Mouse (Mus musculus) fat pad, adult 2 months (tissue): ENCODE data around the gene Dkkl1.
"Not testable (repeated sequence)": the region's sequence is repeated elsewhere in the genome, so short reads cannot be mapped to it uniquely, and the experiment has no call there.

Experiments used
- DNase-seq: peaks from one replicate; pipeline ENCODE4 v3.0.0-alpha.2; 2011; ENCODE audit warnings: low read depth, low spot score; ENCODE audit errors: extremely low read depth

Gene Dkkl1

DNA sequence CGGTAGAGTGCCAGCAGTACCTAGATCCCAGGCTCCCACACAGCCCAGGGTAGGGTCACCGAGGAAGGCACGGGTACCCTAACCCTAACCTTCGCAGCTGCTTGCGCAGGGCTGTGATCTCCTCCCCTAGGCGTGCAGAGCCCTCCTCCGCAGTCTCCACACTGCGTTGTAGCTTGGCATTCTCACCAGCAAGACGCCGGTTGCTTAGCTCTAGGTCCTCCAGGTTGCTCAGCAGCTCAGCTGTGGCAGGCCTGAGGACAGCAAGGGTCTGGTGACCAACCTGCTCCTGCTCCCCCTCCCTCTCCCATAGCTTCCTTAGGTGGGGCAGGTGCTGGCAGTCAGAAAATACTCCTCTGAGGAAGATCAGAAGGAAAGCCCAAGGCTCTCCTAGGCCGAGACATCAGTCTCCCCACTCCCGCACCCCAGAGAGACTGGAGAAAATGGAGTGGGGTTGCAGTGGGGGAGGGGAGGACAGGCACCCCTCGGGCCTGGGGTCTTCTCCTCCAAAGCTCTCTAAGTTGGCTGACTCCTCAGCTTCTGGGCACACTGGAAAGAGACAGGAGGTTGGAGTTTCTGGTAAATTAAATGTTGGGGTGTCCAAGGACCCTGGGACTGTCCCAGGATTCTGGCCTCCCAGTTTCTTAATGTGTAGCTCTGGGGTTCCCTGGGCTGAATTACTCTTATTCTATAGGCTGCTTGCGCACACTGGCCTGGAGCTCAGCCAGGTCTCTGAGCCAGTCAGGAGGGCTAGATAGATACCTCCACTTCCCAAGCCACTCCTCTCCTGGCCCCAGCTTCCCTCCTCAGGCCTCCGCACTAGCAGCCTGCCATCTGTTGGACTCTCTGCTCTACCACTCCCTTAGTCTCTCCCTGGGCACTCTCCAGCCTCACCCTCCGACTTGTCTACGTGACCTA, 17.8 kb downstream of the Dkkl1 start:
- no peak for DNase-seq

DNA sequence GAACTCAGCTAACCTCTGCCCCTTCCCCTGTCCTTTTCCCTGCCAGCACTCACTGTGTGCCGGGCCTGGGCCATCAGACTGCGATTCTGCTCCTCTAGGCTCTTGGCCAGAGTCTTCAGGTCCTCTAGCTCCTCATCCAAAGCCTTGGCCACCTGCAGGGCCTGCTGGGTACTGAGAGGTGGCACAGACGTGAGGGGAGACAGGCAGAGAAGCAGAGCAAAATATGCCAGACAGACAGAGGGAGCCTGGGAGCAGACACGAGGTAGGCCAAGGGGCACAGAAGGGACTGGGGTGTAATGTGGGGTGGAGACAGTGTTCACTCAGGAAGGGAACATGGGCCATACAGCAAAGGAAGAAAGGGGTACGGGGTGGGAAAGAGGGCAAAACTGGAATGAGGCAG, 18.5 kb downstream of the Dkkl1 start:
- DNase-seq: no peak

DNA sequence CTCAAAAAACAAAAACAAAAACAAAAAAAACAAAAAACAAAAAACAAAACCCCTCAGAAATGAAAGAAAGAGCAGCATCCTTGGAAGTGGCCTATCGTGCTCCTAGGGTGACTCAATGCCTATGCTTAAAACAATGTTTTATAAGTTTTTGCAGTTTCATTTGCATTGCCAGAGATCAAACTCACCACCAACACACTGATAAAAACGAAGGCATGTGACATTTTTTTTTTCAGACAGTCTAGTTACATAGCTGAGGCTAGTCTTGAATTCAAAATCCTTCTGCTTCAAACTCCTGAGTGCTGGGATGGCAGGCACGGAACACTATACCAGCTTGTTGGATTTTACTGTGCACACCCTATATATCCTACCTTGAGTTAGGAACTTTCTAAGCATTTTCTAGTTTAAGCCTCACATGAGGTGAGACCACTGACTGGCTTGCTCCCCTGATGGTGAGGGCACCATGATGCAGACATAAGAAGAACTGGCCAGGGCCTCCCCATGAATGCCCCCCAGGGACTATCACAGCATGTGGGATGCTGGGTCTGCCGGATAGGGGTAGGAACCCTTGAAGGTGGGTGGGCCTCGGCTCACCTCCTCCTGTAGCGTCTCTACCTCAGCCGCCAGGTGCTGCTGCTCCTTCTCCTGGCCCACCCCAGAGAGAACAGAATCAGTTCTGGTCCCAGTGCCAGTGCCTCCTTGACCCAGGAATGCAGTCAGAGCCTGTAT, 19.2 kb downstream of the Dkkl1 start:
- no peak for DNase-seq

DNA sequence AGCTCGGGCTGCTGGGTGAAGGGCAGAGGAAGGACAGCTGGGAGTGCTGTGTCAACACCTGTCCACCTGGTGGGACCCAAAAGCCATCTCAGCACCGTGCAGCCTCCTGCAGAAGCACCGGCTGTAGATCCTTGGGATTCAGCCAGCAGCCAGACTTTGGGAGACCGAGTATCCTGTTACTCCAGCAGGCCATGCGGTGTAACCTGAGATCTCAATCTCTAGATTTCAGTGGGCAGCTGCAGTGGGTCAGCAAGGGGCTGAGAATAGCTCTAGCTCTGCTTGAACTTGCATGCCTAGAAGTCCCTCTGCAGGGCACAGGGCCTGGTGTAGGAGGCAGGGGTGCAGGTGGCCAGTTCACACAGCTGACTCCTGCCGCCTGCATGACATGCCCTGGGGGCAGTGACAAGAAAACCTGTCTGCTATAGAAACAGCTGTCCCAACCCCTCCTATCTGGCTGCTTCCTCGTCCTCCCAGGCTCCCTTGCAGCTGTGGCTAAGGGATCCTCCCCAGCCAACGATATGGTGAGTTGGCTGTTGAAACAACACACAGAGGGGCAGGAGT, 20.1 kb downstream of the Dkkl1 start:
- DNase-seq: no peak

DNA sequence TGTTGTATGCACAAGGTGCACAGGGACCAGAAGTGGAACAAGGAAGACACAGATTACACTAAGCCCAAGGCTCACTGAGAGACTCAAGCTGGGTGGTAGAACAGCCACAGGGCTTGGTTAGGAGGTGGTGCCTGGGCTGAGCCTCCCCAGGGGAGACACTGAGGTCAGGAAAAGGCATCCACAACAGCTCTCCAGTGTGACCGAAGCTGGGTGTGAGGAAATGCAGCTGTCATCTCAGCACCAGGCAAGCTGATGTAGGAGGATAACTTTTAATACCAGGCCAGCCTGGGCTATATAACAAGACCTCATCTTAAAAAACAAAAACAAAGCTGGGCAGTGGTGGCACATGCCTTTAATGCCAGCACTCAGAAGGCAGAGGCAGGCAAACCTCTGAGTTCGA, 20.8 kb downstream of the Dkkl1 start:
- no peak for DNase-seq

DNA sequence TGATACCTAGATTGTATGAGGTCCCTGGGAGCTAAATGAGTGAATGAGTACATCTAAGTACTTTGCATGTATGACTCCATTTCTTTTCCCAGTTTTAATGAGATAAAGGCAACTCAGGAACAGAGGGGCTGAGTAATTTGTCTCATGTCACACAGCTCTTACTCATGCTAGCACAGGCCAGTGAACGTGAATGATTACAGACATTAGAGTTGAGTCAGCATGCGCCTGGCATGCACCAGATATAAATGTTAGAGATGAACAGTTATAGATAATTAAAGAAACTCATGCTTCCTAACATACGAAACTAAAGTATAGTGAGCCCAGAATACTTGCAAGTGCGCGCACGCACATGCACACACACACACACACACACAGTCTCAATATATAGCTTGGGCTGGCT, 21.8 kb downstream of the Dkkl1 start:
- DNase-seq: no peak

DNA sequence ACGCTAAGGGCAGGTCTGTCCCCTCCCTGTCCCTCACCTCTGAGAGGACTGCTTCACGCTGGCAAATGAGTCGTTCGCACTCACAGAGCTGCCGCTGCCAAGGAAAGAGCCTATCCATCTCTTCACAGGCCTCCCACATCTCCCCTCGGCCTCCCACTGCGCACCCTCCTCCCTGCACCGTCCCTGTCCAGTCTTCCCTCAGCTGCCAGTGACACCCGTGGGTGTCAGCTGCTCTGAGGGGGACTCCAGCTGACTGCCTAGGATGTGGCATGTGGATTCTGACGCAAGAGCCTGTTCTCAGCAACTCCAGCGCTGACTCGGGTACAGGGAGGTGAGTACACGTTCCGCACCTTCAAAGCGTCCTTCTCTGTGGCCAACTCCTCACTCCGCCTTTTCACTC, 22.3 kb downstream of the Dkkl1 start:
- DNase-seq: no peak

DNA sequence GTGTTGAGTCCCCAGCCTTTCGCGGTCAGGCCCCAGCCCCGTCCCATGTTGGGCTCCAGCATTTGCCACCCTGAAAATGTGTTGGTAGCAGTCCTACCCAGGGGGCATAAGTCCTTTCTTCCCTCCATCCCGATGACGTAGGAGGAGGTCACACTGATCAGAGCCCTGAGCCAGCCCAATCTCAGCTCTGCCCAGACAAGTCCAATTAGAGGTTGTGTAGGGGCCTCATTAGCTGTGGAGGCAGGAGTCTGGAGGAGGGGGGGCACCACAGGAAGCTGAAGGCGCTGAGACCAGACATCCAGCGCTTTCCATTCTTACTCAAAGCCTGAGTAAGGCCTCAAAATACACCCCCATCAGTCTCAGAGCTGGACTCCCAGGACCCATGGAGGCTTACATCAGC, 26.0 kb downstream of the Dkkl1 start:
- no peak for DNase-seq

DNA sequence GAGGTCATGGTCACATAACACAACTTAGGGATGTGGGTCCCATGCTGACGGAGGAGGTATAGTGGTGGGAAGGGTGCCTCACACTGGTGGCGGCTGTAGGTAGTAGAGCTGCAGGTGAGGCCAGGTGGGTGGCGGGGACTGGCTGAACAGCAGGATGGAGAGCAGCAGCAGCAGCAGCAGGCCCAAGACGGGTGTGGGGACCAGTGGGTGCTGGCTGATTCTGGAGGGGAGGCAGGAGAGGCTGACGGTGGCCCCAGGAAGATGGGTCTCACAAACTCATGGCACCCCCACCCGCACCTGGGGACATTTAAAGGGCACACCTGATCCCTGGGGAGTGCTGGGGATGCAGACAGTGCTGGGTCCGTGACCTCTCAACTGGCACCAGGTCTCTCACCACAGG, 28.3 kb downstream of the Dkkl1 start:
- DNase-seq: no peak

DNA sequence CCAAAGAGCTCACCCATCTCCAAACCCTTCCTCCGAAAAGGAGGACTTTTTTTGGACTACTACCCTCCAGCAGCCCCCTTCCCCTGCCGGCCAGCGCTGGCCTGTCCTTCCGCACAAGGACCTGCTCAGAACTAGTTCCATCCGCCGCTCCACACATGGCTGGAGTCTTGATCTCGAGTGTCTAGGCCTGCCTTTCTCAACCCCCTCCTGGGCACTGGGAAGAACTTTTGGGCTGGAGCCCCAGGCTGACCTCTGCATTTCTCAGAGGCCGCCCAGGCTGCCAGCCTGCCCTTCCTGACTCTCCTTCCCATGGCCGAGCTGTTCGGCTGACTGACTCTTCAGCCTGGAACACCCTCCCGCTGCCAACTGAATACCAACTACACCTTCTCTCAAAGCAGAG, 29.3 kb downstream of the Dkkl1 start:
- no peak for DNase-seq

DNA sequence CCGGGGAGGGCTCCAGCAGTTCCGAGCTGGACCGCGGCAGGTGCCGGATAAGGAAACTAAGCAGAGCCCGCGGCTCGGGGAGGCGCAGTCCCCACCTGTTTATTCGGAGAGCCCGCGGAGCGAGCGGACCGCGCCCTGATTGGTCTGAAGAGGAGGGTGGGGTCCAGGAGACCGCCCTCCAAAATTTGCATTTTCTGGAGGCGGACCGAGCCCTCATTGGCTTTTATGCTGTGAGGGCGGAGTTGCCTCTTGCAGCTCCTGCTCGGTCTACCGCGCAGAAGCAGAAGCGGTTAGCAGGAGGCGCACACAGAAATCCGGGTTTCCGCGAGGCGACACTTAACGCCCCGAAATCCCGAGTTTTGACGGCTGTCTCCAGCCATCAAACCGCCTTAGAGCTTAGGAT, 29.7 kb downstream of the Dkkl1 start:
- peak; percentile 43 for DNase-seq

DNA sequence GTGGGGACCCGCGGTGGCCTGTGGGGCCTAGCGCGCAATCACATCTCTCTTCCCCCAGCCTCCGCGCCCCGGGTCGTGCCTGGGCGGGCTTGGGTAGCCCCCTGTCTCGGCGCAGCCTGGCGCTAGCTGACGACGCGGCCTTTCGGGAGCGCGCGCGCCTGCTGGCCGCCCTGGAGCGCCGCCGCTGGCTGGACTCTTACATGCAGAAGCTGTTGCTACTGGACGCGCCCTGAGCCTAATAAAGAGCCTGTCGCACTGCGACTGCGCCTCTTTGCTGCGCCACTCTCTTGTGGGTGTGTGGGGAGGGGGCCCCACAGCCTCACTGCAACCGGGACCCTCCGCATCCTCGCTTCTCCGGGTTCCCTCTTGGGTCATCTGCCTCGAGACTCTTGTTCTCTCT, 30.4 kb downstream of the Dkkl1 start:
- DNase-seq: no peak

DNA sequence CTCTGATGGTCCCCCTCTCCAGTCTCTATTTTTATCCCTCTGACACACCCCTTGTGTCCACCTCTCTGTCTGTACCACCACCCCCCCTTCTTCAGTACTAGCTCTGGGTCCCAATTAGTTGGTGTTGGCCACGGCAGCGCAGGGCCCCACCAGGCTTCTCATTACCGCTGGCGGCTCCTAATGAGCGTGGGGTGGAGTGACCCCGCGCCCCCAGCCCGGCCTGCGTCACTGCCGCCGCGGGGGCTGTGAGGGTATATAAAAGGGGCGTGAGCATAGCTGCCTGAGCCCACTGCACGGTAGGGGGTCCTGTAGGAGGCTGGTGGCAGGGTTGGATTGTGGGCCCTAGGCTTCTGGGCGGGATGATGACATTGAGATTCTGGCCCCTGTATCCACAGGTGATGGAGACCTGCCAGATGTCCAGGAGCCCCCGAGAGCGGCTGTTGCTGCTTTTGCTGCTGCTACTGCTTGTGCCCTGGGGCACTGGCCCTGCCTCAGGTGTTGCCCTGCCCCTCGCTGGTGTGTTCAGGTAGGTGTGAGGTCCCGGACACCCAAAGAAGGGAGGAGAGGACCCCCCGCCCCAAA, 31.0 kb downstream of the Dkkl1 start, which contains the start of gene Pth2:
TSS of gene Pth2 (plus strand) at position 100 of the 582 bp plus-strand sequence.
- no peak for DNase-seq

DNA sequence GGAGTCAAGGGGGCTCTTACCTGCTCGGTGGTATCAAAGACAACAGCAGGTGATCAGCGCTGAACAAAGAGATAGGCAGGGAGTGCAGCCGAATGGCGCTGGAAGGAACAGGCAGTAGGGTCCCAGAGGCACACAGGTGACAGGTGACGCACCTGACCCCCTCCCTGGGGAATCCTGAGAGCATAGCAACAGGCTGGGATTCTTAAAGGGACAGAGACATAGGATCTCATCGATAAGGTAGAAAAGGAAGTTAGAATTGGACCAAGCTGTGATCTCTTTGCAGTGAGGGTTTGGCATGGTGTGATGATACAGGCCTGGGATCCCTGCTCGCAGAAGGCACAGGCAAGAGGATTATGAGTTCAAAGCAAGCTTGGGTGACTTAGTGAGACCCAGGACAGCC, 32.5 kb downstream of the Dkkl1 start, which contains the start of gene Gfy:
TSS of gene Gfy (minus strand) at position 101 of the 400 bp plus-strand sequence.
- DNase-seq: no peak

DNA sequence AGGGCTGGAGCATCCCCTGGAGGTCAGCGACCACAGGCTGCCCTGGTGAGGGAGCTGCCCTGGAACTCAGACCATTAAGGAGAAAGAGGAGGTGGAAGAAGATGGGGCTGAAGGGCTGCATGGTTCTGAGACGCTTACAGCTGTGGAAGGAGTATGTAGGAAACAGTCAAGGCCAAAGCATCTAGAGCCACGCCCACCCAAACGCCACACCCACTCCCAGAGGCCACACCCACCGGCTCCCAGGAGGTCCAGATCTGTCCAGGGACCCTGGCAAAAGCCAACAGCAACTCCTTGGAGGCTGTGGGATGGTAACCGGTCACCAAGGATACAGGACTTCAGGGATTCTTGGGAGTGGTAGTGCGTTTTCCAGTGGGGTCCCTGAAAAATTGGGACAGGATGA, 33.4 kb downstream of the Dkkl1 start:
- DNase-seq: no peak

DNA sequence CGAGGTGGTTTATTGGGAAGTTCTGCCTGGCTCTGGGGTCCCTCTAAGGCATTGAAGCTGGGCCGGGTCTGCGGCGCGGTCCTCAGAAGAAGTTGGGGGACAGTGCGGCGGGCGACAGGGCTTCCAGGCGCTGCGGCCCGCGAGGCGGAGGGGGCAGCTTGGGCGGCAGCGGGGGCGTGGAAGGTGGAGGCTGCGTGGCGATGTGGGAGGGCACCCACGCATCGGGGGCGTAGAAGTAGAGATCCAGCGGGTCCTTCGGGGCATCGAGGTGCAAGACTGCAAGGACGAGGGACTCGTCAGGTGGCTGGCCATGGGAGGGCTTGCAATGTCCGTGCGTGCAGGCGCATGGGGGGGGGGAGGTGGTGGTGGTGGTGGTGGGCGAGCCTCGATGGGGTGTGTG, 35.6 kb downstream of the Dkkl1 start:
- DNase-seq: no peak

DNA sequence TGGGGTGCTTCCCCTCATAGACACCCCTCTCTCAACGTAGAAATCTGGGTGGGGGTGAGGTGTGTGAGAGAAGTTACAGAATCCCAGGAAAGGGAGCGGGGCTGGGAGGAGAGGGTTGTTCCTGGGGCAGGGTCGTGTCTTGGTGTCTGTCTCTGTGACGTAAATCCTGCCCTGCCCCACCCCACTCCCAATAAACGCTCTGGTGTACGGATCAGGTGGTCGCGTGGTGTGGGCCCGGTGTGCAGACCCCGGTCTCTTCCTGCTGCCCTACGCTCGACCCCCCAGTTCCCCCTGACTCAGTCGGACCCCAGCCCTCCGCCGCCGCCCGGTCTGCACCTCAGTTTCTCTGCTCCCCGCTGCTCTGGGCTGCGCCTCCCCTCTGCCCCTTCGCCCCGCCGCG, 36.0 kb downstream of the Dkkl1 start:
- DNase-seq: no peak

DNA sequence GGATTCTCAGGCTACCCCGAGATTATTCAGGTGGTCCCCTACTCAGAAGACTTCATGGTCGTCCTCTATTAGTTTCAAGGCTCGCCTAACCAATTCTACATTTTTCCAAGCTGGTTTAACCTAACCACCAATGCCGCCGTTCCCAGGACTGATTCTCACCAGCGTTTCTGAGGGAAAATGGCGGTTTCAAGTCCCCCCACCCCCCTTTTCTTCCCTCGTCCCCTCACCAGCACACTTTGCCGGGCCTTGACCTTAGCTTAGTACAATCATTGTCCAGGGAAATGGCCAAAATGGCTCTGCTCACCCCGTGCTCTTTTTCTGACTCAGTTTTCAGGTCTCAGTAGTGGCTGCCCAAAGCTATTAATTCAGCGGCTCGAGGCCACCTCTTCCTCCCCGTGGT, 36.5 kb downstream of the Dkkl1 start:
- DNase-seq: no peak

DNA sequence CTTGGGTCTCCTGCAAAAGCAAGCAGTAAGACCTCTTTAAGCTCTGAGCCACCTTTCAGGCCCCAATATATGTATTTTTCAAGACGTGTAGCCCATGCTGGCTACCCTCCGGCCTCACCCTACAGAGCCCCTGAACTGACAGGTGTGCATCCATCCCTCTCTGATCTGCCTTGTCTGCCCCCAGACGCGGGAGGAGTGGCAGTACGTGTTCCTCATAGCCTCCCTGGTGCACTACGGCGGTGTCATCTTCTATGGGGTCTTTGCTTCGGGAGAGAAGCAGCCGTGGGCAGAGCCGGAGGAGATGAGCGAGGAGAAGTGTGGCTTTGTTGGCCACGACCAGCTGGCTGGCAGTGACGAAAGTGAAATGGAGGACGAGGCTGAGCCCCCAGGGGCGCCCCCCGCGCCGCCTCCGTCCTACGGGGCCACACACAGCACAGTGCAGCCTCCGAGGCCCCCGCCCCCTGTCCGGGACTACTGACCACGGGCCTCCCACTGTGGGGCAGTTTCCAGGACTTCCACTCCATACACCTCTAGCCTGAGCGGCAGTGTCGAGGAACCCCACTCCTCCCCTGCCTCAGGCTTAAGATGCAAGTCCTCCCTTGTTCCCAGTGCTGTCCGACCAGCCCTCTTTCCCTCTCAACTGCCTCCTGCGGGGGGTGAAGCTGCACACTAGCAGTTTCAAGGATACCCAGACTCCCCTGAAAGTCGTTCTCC, 37.2 kb downstream of the Dkkl1 start:
- DNase-seq: no peak

DNA sequence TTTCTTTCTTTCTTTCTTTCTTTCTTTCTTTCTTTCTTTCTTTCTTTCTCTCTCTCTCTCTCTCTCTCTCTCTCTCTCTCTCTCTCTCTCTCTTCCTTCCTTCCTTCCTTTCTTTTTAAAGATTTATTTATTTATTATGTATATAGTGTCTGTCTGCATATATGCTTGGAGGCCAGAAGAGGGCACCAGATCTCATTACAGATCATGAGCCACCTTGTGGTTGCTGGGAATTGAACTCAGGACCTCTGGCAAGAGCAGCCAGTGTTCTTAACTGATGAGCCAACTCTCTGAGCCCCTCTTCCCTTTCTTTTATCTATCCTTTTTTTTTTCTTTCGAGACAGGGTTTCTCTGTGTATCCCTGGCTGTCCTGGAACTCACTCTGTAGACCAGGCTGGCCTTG, 38.2 kb downstream of the Dkkl1 start:
- DNase-seq: not testable (repeated sequence)

DNA sequence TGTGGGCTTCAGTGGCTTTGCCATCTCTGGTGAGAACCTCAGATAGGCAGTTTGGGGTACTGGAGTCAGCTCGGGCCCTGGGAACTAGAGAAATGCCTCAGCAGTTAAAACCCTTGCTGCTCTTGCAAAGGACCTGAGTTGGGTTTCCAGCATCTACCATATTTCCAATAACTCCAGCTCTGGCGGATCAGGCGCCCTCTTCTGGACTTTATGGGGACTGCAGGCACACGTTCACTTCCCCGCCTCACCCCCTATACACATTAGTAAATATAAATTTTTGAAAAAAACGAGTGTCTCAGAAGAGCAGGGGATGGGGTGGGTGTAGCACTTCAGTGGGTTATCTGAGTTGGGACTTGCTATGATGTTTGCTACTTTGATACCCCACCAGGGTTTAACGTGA, 39.0 kb downstream of the Dkkl1 start:
- DNase-seq: no peak
